Mouse (Mus musculus) right cerebral cortex, postnatal 14 days (tissue): Measurements from ENCODE around the gene Pip5k1b.

Source experiments
- DNase-seq: peaks from one replicate; pipeline ENCODE4 v3.0.0; 2022

The Pip5k1b gene

DNA sequence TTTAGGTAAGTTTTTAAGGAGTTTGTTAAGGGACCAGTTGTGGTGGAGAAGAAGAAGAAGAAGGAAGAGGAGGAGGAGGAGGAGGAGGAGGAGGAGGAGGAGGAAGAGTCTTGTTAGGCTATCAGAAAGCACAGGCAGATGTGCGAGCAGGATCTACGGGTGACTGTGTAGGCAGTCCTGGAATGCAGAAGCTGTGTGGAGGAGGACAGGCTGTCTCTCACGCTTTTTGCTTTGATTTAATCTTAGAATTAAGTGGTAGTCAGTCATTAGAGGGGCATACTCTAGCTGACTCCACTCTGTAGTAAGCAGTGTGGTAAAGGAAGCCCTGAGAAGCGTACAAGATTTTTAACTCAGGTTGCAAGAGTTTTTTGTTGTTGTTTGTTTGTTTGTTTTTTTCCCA lies 86.5 kb downstream of the Pip5k1b start:
- no peak for DNase-seq

DNA sequence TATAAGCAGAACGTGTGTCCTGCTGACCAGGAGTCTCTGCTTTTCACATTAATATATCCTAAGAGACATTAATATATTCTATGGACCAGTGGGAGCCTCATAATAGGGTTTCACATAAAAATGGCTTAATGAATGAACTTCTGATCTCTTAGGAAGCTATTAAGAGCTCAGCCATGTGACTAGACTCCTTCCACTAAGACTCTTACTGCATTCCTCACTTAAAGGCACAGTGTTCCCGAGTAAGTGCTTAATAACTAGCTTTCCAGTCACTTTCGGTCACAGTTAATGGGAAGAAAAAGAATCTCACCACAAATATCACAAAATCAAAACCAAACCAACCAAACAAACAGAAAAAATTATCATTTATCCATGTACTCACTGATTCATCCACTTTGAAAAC lies 87.1 kb downstream of the Pip5k1b start:
- DNase-seq, result no peak

GRCm38 (mm10) chr19:24463011-24463410 lies 92.7 kb downstream of the Pip5k1b start:
- DNase-seq, result no peak

GRCm38 (mm10) chr19:24456591-24457231 lies 99.0 kb downstream of the Pip5k1b start:
- DNase-seq, result peak; percentile 26

GRCm38 (mm10) chr19:24455249-24455960 lies 100.3 kb downstream of the Pip5k1b start:
- DNase-seq, result no peak

GRCm38 (mm10) chr19:24454451-24454850 lies 101.2 kb downstream of the Pip5k1b start:
- DNase-seq, result no peak

GRCm38 (mm10) chr19:24453379-24453778 lies 102.3 kb downstream of the Pip5k1b start:
- no peak for DNase-seq

DNA sequence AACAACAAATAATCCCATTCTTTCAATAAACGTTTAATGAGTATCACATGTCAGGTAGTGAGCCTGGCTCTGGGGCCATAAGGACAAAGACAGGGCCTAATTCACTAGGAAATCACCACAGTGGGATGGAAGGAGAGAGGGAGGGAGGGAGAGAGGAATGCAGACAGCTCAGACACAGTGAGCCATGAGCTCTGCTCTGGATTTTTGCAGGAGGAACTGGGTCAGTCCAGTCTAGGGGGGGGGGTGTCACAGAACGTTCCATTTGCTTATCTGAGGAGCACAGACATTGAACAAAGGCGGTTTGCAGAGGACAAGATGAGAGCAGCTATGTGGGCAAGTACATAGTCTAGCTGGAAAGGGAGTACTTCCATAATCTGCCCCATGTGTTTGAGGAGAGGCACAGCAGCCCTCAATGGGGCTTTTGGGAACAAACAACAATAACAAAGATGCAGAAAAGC lies 103.2 kb downstream of the Pip5k1b start:
- DNase-seq, result no peak

DNA sequence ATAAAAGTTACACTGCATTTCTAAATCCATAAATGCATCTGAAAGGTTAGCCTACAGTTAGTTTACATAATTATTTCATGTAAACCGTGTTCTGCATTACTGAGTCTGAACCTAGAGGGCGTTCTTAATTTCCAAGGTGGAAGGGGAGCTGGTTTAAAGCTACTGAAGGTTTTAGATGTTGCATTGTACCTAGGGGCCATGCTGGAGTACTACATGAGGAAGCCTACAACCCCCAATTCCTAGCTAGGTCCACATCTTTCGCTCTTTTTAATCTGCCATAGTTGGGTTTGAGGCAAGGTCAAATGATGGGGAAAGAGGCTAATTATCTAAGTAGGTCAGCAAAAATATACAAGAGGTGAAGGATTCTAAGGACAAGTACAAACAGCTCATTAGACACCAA lies 104.0 kb downstream of the Pip5k1b start:
- DNase-seq, result no peak

DNA sequence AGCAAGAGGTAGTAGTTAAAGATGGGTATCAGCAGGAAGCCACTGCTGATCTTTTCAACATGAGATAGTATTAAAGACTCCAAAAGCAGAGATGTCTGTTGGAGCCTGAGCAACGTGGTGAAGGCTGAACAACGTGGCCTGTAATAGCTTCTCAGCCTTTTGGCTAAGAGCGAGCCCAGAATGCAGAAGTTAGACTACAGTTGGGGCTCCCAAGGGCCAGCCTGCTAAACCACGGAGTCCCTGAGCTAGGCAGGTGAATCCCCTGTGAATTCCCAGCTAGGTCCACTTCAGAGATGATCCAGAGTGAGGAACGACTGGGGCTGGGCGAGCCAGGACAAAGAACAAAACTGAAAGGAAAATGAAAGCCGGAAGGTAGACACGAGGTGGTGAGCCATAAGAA lies 104.9 kb downstream of the Pip5k1b start:
- no peak for DNase-seq

DNA sequence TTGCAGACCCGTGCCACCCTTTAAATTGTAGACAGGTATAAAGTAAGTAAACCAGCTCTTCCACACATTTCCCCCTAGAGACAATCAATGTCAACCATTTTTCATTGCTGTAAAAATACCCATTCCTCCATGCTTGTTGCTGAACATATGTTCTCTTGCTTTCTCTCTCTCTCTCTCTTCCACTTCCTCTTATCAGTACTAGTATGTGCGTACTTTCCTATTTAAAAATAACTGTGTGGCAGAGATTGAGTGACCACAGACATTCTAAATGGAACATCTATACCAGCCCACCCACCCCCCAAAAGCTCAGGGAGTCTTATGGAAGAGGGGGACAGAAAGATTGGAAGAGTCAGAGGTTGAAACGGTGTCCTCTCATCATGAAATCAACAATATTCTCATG lies 111.3 kb downstream of the Pip5k1b start:
- DNase-seq, result no peak

- no peak for DNase-seq
Measured at GRCm38 (mm10) chr19:24439715-24440114, 116.0 kb downstream of the Pip5k1b start.

DNA sequence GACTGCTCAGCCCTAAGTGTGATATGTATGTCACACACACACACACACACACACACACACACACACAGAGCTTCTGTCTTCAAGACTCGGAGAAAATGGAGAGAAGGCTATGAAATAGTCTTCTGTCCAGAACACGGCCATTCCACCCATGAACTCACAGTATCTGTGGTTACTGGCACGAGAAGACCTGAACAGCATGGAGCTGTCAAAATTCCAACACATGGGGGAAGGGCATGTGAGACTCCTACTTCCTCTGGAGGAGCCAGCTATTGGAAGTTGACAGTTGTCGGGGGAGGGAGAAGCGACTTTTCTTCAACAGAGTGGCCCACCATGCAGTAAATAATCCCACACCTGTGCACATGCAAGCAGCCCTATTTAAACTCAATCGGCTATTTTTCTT lies 121.4 kb downstream of the Pip5k1b start:
- DNase-seq, result no peak

GRCm38 (mm10) chr19:24432447-24432846 lies 123.2 kb downstream of the Pip5k1b start:
- DNase-seq, result no peak

- no peak for DNase-seq
Measured at GRCm38 (mm10) chr19:24431381-24431780, 124.3 kb downstream of the Pip5k1b start.

- DNase-seq, result no peak
Measured at GRCm38 (mm10) chr19:24428011-24428410, 127.7 kb downstream of the Pip5k1b start.

- DNase-seq, result no peak
Measured at GRCm38 (mm10) chr19:24427258-24427657, 128.4 kb downstream of the Pip5k1b start.

GRCm38 (mm10) chr19:24426759-24427181 lies 128.9 kb downstream of the Pip5k1b start:
- DNase-seq, result no peak

DNA sequence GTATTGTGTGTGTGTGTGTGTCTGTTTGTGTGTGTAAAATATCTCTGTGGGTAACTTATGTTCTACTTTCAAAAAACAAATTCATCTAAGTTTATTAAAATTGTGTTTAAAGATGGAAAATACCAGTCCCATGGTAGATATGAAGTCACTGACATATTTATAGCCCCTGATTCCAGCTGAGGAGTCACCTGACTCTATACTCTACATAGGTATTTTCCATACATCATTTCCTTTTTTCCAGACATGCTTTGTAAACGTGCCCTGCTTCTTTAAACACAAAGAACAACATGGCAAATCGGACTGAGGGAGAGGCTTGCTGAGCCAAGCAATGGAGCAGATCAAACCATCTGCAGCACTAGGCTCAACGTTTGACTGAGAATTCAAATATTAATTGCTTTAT lies 137.6 kb downstream of the Pip5k1b start:
- no peak for DNase-seq

DNA sequence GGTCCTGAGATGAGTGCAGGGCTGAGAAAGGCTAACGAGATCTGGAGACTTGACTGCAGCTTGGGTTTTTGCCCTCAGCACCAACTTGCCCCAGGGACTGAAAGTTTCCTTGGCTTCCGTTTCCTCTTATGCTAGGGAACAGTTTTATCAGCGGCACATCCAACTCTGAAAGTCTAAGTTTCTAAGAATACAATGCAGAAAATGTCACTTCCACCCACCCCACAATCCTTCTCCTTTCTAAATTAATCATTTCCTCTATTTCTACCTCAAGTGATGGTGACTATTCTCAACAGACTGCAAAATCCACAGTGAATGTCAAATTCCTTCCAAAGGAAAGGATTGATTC lies 138.0 kb downstream of the Pip5k1b start:
- DNase-seq, result no peak

GRCm38 (mm10) chr19:24416975-24417658 lies 138.6 kb downstream of the Pip5k1b start:
- no peak for DNase-seq

DNA sequence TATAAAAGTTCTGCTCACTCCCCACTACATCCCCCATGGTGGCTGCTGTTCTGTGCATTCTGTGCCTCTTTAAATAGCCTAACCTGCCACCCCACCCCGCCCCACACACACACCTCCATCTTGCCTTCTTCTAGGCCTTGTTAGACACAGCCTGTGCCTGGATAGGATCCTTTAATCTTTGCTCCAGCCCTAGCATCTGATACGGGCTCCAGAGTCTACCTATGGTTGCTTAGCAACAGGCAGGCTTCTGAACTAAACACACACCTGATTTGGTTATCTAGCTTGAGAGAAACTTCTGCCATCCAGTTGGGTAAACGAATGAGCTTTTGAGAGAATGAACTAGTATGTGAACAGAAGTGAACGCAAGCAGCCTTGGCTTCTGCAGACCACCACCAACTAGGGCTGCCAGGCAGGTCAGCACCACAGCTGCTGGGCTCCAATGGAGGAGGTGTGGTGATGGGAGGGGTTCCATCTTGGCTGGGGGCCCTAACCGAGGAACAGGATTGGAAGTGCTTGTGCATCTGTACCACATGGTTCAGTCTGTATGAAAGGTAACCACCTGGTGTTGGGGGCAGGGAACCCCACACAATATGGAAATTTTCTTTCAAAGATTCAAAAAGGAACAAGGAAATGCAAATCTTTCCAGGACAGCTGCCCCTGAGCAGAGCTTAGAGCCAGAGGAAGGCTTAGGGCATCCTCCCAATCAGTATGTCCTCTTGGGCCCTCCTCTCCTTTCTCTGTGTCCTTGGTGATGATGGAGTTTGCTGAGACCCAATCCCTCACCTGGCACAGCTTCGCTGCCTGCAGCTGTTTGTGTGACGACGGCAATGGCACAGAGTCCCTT lies 139.7 kb downstream of the Pip5k1b start:
- DNase-seq, result peak; percentile 9
